Mouse (Mus musculus) MEL (cell line): ENCODE measurements at regions not wholly inside any gene's neighbourhood (a gene's known extent, or its start where the extent isn't known, plus 50 kb on each side); places are given as distances from the start of the nearest gene placed in this dataset.

Experiments used
- CHD1 ChIP-seq: IDR thresholded peaks from 2 replicates; pipeline ENCODE4 v1.6.1; 2012; ENCODE audit warnings: low read depth, mild to moderate bottlenecking, inconsistent platforms, low read length, improper control_type of control experiment
- CTCF ChIP-seq, 3 experiments: IDR thresholded peaks in 2 of 3; conservative IDR thresholded peaks in 1 of 3; 2 replicates each; pipeline ENCODE4 v1.5.1; 2011 to 2012; ENCODE audit warnings: low read length in 3 of 3, low read depth in 2 of 3, mild to moderate bottlenecking in 2 of 3, improper control_type of control experiment in 1 of 3, inconsistent platforms in 1 of 3, mixed read lengths in 1 of 3, moderate library complexity in 1 of 3; ENCODE audit not compliant: control insufficient read depth in 1 of 3, insufficient read depth in 1 of 3, poor library complexity in 1 of 3, severe bottlenecking in 1 of 3
- EP300 ChIP-seq, 2 experiments: IDR thresholded peaks; 2 replicates each; pipeline ENCODE4 v1.6.1; 2011; ENCODE audit warnings: improper control_type of control experiment in 2 of 2, low read length in 2 of 2, low read depth in 1 of 2, mild to moderate bottlenecking in 1 of 2
- JUND ChIP-seq: IDR thresholded peaks from 2 replicates; pipeline ENCODE4 v1.6.1; 2011; ENCODE audit warnings: low read depth, mild to moderate bottlenecking, improper control_type of control experiment, low read length
- MAX ChIP-seq: IDR thresholded peaks from 2 replicates; pipeline ENCODE4 v1.6.1; 2011; ENCODE audit warnings: low read length, improper control_type of control experiment
- MAZ ChIP-seq: IDR thresholded peaks from 2 replicates; pipeline ENCODE4 v1.6.1; 2012; ENCODE audit warnings: low read depth, mild to moderate bottlenecking, inconsistent platforms, low read length, improper control_type of control experiment
- MYB ChIP-seq: IDR thresholded peaks from 2 replicates; pipeline ENCODE4 v1.6.1; 2011; ENCODE audit warnings: mild to moderate bottlenecking, low read depth, low read length, improper control_type of control experiment
- NELFE ChIP-seq: IDR thresholded peaks from 2 replicates; pipeline ENCODE4 v1.6.1; 2011; ENCODE audit warnings: low read depth, low read length, improper control_type of control experiment
- POLR2A ChIP-seq, 2 experiments: IDR thresholded peaks; 2 replicates each; pipeline ENCODE4 v1.6.1; 2011 to 2012; ENCODE audit warnings: low read length in 2 of 2, mild to moderate bottlenecking in 2 of 2, control low read depth in 1 of 2, improper control_type of control experiment in 1 of 2, low read depth in 1 of 2, moderate library complexity in 1 of 2; ENCODE audit not compliant: control insufficient read depth in 1 of 2, insufficient read depth in 1 of 2, poor library complexity in 1 of 2
- RCOR1 ChIP-seq: IDR thresholded peaks from 2 replicates; pipeline ENCODE4 v1.6.1; 2012; ENCODE audit warnings: low read depth, mild to moderate bottlenecking, inconsistent platforms, low read length, improper control_type of control experiment
- SMC3 ChIP-seq: IDR thresholded peaks from 2 replicates; pipeline ENCODE4 v1.6.1; 2011; ENCODE audit warnings: low read depth, low read length, improper control_type of control experiment
- ZC3H11A ChIP-seq: IDR thresholded peaks from 2 replicates; pipeline ENCODE4 v1.6.1; 2012; ENCODE audit warnings: low read depth, mild to moderate bottlenecking, inconsistent platforms, low read length, improper control_type of control experiment
- ZMIZ1 ChIP-seq: IDR thresholded peaks from 2 replicates; pipeline ENCODE4 v1.6.1; 2012; ENCODE audit warnings: low read depth, mild to moderate bottlenecking, inconsistent platforms, low read length, improper control_type of control experiment, moderate library complexity
- ZNF384 ChIP-seq: IDR thresholded peaks from 2 replicates; pipeline ENCODE4 v1.6.1; 2012; ENCODE audit warnings: low read depth, mild to moderate bottlenecking, inconsistent platforms, low read length, improper control_type of control experiment

DNA sequence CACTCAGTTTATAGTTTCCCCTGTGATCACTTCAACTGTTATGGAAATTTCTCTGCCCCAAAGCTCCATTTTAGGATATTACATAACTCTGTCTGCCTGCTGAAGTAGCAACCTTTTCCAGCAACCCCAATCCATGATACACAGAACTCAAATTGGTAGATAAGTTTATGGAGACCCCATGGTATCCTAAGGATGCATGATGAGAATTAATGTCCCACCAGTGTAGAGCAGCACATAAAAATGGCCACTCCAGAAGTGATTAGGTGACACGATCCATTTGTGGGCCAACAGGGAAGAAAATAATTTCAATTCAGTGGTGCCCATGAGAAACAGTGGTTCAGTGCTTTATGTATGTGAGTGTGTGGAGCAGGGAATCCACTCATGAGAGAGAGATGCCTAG, 583.3 kb upstream of the Cdh8 start:
- TF ChIP-seq POLR2A (IDR thresholded peaks at IDR 0.05; ENCODE audit: control insufficient read depth in 1 of 2, insufficient read depth in 1 of 2, low read depth in 1 of 2, low read length in 2 of 2, poor library complexity in 1 of 2): no peak
- TF ChIP-seq ZNF384: no peak
- TF ChIP-seq EP300 (IDR thresholded peaks at IDR 0.05; ENCODE audit: low read depth in 1 of 2, low read length in 2 of 2): no peak
- TF ChIP-seq NELFE: no peak
- TF ChIP-seq ZMIZ1: no peak
- no peak for TF ChIP-seq RCOR1
- TF ChIP-seq MAX: no peak
- TF ChIP-seq ZC3H11A: no peak
- TF ChIP-seq MYB: no peak
- no peak for TF ChIP-seq MAZ
- TF ChIP-seq CTCF (IDR thresholded peaks at IDR 0.05 in 2 of 3, conservative IDR thresholded peaks at IDR 0.05 in 1 of 3; ENCODE audit: control insufficient read depth in 1 of 3, insufficient read depth in 1 of 3, low read depth in 2 of 3, low read length in 3 of 3, poor library complexity in 1 of 3, severe bottlenecking in 1 of 3): no peak
- no peak for TF ChIP-seq SMC3
- no peak for TF ChIP-seq CHD1
- no peak for TF ChIP-seq JUND
